Mouse (Mus musculus): ENCODE data around the gene Ticrr. TPM values are rescaled to one million over a fixed set of nuclear protein-coding genes. Genes with fewer than 3 reads are reported as not detected.

Gene Ticrr
- polyA plus RNA-seq, 1 experiment from 2014 or later, result 4.1 TPM

DNA sequence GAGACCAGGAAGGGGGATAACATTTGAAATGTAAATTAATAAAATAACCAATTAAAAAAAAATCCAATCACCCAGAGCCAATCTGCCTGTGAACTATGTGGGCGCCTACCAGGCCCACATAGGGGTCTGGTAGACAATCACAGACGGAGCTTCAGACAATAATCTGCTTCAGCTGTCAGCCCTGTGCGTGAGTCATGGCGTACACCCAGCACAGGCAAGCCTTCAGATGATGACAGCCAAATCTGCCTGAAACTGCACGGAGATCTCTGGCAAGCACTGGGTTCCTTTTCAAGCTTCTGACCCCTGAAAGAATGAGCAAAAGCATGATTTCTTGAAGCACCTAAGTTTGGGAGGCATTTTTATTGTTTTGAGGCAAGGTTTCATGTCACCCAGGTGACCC lies 33.8 kb upstream of the Ticrr start:
- H3K9ac ChIP-seq (ENCODE audit: low read length), result no peak overlapping the region
- ATAC-seq (replicated peaks; ENCODE audit: extremely low read depth, insufficient read depth, low FRiP score), result no peak
- H3K9me3 ChIP-seq (replicated peaks; ENCODE audit: control insufficient read depth, low read length), result no peaks in the 10 kb centered on the region
- WGBS, result 61% methylated on average over 5 of the region's 5 CpGs
- no peak overlapping the region for H3K27ac ChIP-seq (ENCODE audit: low read length)
- H3K4me1 ChIP-seq (ENCODE audit: control insufficient read depth, insufficient read depth, low read length), result no peaks in the 10 kb centered on the region
- H3K4me2 ChIP-seq (ENCODE audit: low read depth, low read length), result no peak overlapping the region
- no peaks in the 10 kb centered on the region for H3K27me3 ChIP-seq (ENCODE audit: control insufficient read depth, insufficient read depth, low read length)
- no peaks in the 10 kb centered on the region for H3K36me3 ChIP-seq (ENCODE audit: control insufficient read depth, insufficient read depth)
- H3K4me3 ChIP-seq (ENCODE audit: low read length), result no peak overlapping the region

DNA sequence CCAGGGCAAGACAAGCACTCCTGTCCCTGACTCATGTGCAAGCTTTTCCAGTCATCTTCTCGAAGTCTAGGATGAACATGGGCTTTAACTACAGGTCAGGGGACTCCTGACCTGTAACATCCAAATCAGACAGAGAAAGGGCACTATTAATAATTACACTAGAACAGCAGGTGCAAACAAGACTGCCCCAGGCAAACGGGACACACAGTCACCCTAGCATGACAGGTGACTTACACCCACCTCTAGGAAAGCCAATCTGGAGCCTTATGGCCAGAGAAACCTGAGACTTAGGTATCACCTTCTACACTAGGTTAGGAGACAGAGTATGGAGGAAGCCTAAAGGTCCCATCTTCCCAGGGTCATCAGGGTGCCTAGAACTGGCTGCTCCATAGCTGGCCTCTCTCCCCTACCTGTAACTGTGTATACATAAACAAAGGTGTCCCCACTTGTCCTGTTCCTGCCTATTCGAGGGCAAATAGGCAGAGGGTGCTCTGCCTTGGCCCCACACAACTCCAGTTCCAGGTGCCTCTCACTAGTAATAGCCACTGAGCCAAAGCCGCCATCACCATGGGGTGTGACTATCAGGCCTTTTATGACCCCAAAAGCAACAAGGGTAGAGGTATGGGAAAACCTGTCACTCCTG lies 31.6 kb upstream of the Ticrr start:
- Histone ChIP-seq H3K27me3 (ENCODE audit: control insufficient read depth, insufficient read depth, low read length) (peaks cover 2% of the 10 kb centered on the region; the same call in 1 of the 2 replicates), H3K27ac (ENCODE audit: low read length) (no peak overlapping the region), H3K4me1 (ENCODE audit: control insufficient read depth, insufficient read depth, low read length) (no peaks in the 10 kb centered on the region), H3K36me3 (ENCODE audit: control insufficient read depth, insufficient read depth) (no peaks in the 10 kb centered on the region), H3K4me3 (ENCODE audit: low read length) (no peak overlapping the region), H3K9me3 (replicated peaks; ENCODE audit: control insufficient read depth, low read length) (no peaks in the 10 kb centered on the region), H3K9ac (ENCODE audit: low read length) (no peak overlapping the region), H3K4me2 (ENCODE audit: low read depth, low read length) (no peak overlapping the region)
- 66% methylated on average over 4 of the region's 4 CpGs for WGBS
- ATAC-seq (replicated peaks; ENCODE audit: extremely low read depth, insufficient read depth, low FRiP score), result no peak

DNA sequence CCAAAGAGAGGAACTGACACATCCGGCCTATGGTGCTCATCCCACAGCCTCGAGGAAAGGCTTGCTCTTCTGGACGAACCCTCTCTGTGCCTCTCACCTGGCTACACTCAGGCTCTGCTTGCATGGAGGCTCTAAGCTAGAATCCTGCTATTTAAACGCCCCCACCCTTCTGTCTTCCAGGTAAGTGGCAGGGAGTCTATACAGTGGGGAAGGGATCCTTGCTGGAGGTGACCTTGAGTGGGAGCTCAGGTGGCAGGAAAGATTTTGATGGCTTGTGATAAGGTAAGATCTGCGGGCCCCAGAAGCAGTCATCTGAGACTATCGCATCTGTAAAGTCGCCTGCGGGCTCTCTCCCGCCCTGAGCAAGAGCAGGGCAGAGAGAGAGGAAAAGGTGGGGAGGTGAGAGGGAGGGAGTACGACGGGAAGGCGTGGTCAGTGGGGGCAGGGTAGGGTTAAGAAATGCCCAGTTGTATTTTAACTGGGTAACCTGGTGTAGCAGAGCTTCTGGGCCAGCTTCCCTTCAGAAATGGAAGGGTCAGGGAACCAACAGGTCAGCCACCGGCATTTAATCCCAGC lies 28.1 kb upstream of the Ticrr start:
- Histone ChIP-seq H3K9me3 (replicated peaks; ENCODE audit: control insufficient read depth, low read length) (no peaks in the 10 kb centered on the region), H3K4me1 (ENCODE audit: control insufficient read depth, insufficient read depth, low read length) (no peaks in the 10 kb centered on the region), H3K36me3 (ENCODE audit: control insufficient read depth, insufficient read depth) (no peaks in the 10 kb centered on the region), H3K4me3 (ENCODE audit: low read length) (no peak overlapping the region), H3K9ac (ENCODE audit: low read length) (no peak overlapping the region), H3K4me2 (ENCODE audit: low read depth, low read length) (no peak overlapping the region), H3K27me3 (ENCODE audit: control insufficient read depth, insufficient read depth, low read length) (peaks cover 2% of the 10 kb centered on the region; the same call in 1 of the 2 replicates), H3K27ac (ENCODE audit: low read length) (no peak overlapping the region)
- no peak for ATAC-seq (replicated peaks; ENCODE audit: extremely low read depth, insufficient read depth, low FRiP score)
- 23% methylated on average over 13 of the region's 13 CpGs for WGBS

DNA sequence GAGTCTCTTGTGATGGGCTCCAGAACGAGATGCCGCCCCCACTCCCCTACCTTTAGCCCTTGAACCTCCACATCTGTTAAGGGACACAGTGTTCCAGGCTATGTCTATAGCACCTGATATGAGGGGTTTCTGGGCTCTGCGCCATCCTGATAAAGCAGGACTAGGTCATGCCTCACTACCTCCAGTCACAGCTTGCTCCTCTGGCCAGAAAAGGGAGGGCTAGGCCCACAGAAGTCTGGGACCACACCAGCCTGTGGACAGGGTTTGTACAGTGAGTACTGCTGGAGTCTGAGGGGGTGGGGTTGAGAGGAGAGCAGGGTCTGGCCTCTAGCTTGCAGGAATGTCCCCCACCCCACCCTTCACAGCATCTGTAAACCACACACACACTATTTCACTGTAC lies 12.8 kb upstream of the Ticrr start:
- no peak overlapping the region for H3K9ac ChIP-seq (ENCODE audit: low read length)
- H3K4me3 ChIP-seq (ENCODE audit: low read length), result no peak overlapping the region
- 63% methylated on average over 3 of the region's 3 CpGs for WGBS
- no peaks in the 10 kb centered on the region for H3K27me3 ChIP-seq (ENCODE audit: control insufficient read depth, insufficient read depth, low read length)
- no peaks in the 10 kb centered on the region for H3K36me3 ChIP-seq (ENCODE audit: control insufficient read depth, insufficient read depth)
- no peak overlapping the region for H3K27ac ChIP-seq (ENCODE audit: low read length)
- H3K4me1 ChIP-seq (ENCODE audit: control insufficient read depth, insufficient read depth, low read length), result peaks cover 5% of the 10 kb centered on the region; the same call in 1 of the 2 replicates
- no peaks in the 10 kb centered on the region for H3K9me3 ChIP-seq (replicated peaks; ENCODE audit: control insufficient read depth, low read length)
- H3K4me2 ChIP-seq (ENCODE audit: low read depth, low read length), result no peak overlapping the region
- ATAC-seq (replicated peaks; ENCODE audit: extremely low read depth, insufficient read depth, low FRiP score), result peak; percentile 93

DNA sequence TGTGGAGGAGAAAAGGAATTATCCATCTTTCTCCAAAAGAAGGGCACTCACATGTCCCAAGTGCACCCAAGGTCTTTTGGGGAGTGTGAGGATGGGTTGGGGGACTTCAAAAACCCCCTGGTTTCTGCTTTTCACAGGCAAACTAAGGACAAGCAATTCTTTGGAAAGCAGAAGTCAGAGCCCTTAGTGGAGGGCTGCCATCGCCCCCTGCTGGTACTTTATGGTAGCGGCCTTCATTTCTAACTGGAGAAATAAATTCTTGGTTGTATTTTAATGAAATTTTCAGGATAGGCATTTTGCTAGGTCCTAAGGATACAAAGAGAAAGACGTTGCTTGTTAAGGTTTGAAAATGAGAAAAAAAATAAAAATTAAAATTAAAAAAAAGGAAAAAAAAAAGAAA lies 11.0 kb upstream of the Ticrr start:
- 6% methylated on average over 3 of the region's 3 CpGs for WGBS
- no peak overlapping the region for H3K4me3 ChIP-seq (ENCODE audit: low read length)
- H3K9ac ChIP-seq (ENCODE audit: low read length), result no peak overlapping the region
- no peaks in the 10 kb centered on the region for H3K36me3 ChIP-seq (ENCODE audit: control insufficient read depth, insufficient read depth)
- no peak overlapping the region for H3K27ac ChIP-seq (ENCODE audit: low read length)
- peaks cover 5% of the 10 kb centered on the region; the same call in 1 of the 2 replicates for H3K4me1 ChIP-seq (ENCODE audit: control insufficient read depth, insufficient read depth, low read length)
- ATAC-seq (replicated peaks; ENCODE audit: extremely low read depth, insufficient read depth, low FRiP score), result no peak
- no peaks in the 10 kb centered on the region for H3K27me3 ChIP-seq (ENCODE audit: control insufficient read depth, insufficient read depth, low read length)
- no peak overlapping the region for H3K4me2 ChIP-seq (ENCODE audit: low read depth, low read length)
- no peaks in the 10 kb centered on the region for H3K9me3 ChIP-seq (replicated peaks; ENCODE audit: control insufficient read depth, low read length)

DNA sequence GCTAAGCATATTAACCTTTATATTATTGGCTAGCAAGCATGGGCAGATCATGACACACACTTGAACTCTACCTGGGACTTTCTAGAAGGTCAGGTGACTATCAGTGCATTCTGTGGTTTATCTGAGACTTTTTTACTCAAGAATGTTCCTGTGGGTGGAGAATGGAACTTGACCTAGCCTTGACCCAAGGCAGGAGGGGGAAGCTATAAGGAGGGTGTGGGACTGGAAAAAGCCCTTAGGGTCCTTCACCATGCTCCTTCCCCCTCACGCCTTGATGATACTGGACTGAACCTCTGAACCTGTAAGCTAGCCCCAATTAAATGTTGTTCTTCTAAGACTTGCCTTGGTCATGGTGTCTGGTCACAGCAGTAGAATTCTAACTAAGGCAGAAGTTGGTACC lies 5.8 kb upstream of the Ticrr start:
- H3K9me3 ChIP-seq (replicated peaks; ENCODE audit: control insufficient read depth, low read length), result no peaks in the 10 kb centered on the region
- no peak overlapping the region for H3K4me3 ChIP-seq (ENCODE audit: low read length)
- no peak overlapping the region for H3K9ac ChIP-seq (ENCODE audit: low read length)
- no peaks in the 10 kb centered on the region for H3K27me3 ChIP-seq (ENCODE audit: control insufficient read depth, insufficient read depth, low read length)
- H3K4me2 ChIP-seq (ENCODE audit: low read depth, low read length), result no peak overlapping the region
- H3K27ac ChIP-seq (ENCODE audit: low read length), result no peak overlapping the region
- H3K4me1 ChIP-seq (ENCODE audit: control insufficient read depth, insufficient read depth, low read length), result peaks cover under 1% of the 10 kb centered on the region; the same call in 1 of the 2 replicates
- no peaks in the 10 kb centered on the region for H3K36me3 ChIP-seq (ENCODE audit: control insufficient read depth, insufficient read depth)
- WGBS, result 62% methylated on average over 1 of the region's 1 CpGs
- no peak for ATAC-seq (replicated peaks; ENCODE audit: extremely low read depth, insufficient read depth, low FRiP score)

DNA sequence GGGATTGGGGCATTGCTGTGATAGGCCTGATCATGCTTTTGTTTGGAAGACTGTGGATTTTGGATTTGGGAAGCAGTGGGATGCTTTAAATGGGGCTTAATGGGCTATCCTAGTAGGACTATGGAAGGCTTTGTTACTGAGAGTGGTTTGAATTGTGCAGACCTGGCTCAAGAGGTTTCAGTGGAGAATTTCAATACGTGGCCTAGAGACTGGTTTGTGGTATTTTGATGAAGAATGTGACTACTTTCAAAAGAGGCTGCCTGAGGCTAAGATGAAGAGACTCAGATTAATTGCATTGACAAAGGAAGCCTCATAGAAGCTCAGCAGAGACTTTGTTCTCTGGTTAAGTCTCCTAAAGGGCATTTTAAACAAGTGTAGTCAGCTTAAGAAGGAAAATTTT lies 5.4 kb upstream of the Ticrr start:
- Histone ChIP-seq H3K9ac (ENCODE audit: low read length) (no peak overlapping the region), H3K27me3 (ENCODE audit: control insufficient read depth, insufficient read depth, low read length) (no peaks in the 10 kb centered on the region), H3K9me3 (replicated peaks; ENCODE audit: control insufficient read depth, low read length) (no peaks in the 10 kb centered on the region), H3K4me3 (ENCODE audit: low read length) (no peak overlapping the region), H3K4me1 (ENCODE audit: control insufficient read depth, insufficient read depth, low read length) (peaks cover 2% of the 10 kb centered on the region; the same call in 1 of the 2 replicates), H3K36me3 (ENCODE audit: control insufficient read depth, insufficient read depth) (no peaks in the 10 kb centered on the region), H3K4me2 (ENCODE audit: low read depth, low read length) (no peak overlapping the region), H3K27ac (ENCODE audit: low read length) (no peak overlapping the region)
- 59% methylated on average over 1 of the region's 1 CpGs for WGBS
- ATAC-seq (replicated peaks; ENCODE audit: extremely low read depth, insufficient read depth, low FRiP score), result no peak

DNA sequence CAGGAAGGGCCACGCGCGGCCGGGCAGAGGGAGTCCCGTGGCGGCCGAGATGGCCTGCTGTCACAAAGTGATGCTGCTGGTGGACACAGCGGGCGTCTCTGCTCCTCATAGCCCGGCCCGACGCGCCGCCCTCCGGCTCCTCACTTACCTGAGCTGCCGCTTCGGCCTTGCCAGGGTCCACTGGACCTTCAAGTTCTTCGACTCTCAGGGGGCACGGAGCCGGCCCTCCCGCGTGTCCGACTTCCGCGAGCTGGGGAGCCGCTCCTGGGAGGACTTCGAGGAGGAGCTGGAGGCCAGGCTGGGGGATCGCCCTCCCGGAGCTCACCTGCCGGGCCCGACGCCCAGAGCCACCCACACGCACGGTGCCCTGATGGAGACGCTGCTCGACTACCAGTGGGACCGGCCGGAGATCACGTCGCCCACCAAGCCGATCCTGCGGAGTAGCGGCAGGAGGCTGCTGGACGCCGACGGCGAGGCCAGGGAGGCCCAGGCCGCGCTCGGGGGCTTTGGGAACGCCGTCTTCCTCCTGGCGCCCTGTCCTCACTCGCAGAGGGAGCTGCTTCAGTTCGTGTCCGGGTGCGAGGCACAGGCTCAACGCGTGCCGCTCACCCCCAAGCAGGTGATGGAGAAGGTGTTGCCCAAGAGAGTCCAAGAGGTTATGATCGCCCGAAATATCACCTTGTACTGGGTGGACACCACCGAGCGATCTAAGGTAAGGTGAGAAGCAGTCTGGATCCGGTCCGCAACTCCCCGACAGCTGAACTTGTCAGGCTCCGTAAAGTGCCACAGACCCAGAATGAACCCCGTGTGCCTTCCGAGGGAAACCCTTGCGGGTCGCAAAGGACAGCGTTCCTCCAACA lies 525 bp downstream of the Ticrr start:
- peaks cover 19% of the 10 kb centered on the region for H3K4me1 ChIP-seq (ENCODE audit: control insufficient read depth, insufficient read depth, low read length)
- peak overlapping the region; percentile 96 for H3K4me2 ChIP-seq (ENCODE audit: low read depth, low read length)
- WGBS, result under 1% methylated on average over 73 of the region's 73 CpGs
- no peak overlapping the region for H3K27ac ChIP-seq (ENCODE audit: low read length)
- 0 out of 2 replicates have a peak, but pooled peaks have one; percentile 4 for ATAC-seq (replicated peaks; ENCODE audit: extremely low read depth, insufficient read depth, low FRiP score)
- no peaks in the 10 kb centered on the region for H3K9me3 ChIP-seq (replicated peaks; ENCODE audit: control insufficient read depth, low read length)
- peak overlapping the region; percentile 84 for H3K9ac ChIP-seq (ENCODE audit: low read length)
- H3K36me3 ChIP-seq (ENCODE audit: control insufficient read depth, insufficient read depth), result peaks cover 2% of the 10 kb centered on the region; the same call in 1 of the 2 replicates
- peak overlapping the region; percentile 86 for H3K4me3 ChIP-seq (ENCODE audit: low read length)
- H3K27me3 ChIP-seq (ENCODE audit: control insufficient read depth, insufficient read depth, low read length), result no peaks in the 10 kb centered on the region
